Mouse (Mus musculus): ENCODE data around the gene Olfr460.
A peak's percentile ranks its signal among the peaks of the same experiment; 100 is the strongest.
"Not testable (repeated sequence)": the region's sequence is repeated elsewhere in the genome, so short reads cannot be mapped to it uniquely, and the experiment has no call there.

Olfr460 gene

GRCm38 (mm10) chr6:40569187-40569586 lies at the start of gene Olfr460:
Gene Olfr460, plus strand, starts transcription at chr6:40569487.
- no peak for DNase-seq

- no peak for DNase-seq
These were observed 24.6 kb upstream of the Olfr460 start for GRCm38 (mm10) chr6:40544690-40545089.

GRCm38 (mm10) chr6:40554950-40555349 lies 14.3 kb upstream of the Olfr460 start, which contains the start of gene Olfr461:
Gene Olfr461, minus strand, starts transcription at chr6:40555050.
- no peak for DNase-seq

GRCm38 (mm10) chr6:40573618-40574017 lies 4.3 kb downstream of the Olfr460 start:
- DNase-seq, result no peak

- no peak for DNase-seq
These were observed 7.0 kb downstream of the Olfr460 start for GRCm38 (mm10) chr6:40576305-40576704.

- no peak for DNase-seq
These were observed 15.0 kb downstream of the Olfr460 start for GRCm38 (mm10) chr6:40584336-40584735.

GRCm38 (mm10) chr6:40585645-40586044 lies 16.4 kb downstream of the Olfr460 start, which contains the start of gene Clec5a:
Gene Clec5a, minus strand, starts transcription at chr6:40585821.
- no peak for DNase-seq

- no peak for DNase-seq
These were observed 19.1 kb downstream of the Olfr460 start for GRCm38 (mm10) chr6:40588346-40588745.

GRCm38 (mm10) chr6:40594804-40595550 lies 25.7 kb downstream of the Olfr460 start:
- DNase-seq, result no peak

GRCm38 (mm10) chr6:40598546-40598945 lies 29.3 kb downstream of the Olfr460 start:
- not testable (repeated sequence) for DNase-seq

GRCm38 (mm10) chr6:40607431-40607830 lies 38.1 kb downstream of the Olfr460 start:
- DNase-seq, result peak; percentile 47

GRCm38 (mm10) chr6:40610244-40610643 lies 41.0 kb downstream of the Olfr460 start:
- DNase-seq, result peak; percentile 18

GRCm38 (mm10) chr6:40613260-40613852 lies 44.1 kb downstream of the Olfr460 start, which contains the start of gene Tas2r138:
Gene Tas2r138, minus strand, starts transcription at chr6:40613310.
- DNase-seq, result no peak

- DNase-seq, result peak; percentile 32
These were observed 48.7 kb downstream of the Olfr460 start for GRCm38 (mm10) chr6:40617965-40618364.
